Mouse (Mus musculus) left cerebral cortex, adult 18-20 months (tissue): ENCODE data around the gene Naxd. TPM values are rescaled to one million over a fixed set of nuclear protein-coding genes. Genes with fewer than 3 reads are reported as not detected.
"Not testable (repeated sequence)": the region's sequence is repeated elsewhere in the genome, so short reads cannot be mapped to it uniquely, and the experiment has no call there.

ENCODE experiments used
- DNase-seq, 2 experiments: peaks; one replicate each; pipeline ENCODE4 v3.0.0; 2021 to 2022; ENCODE audit warnings: low spot score in 2 of 2, mixed read lengths in 1 of 2
- total RNA-seq, 2 experiments: library from RNA; stranded (reverse); gene quantifications; 2 replicates each; pipeline ENCODE4 v1.2.3; 2021

Naxd gene
- total RNA-seq, 2 experiments from 2014 or later: 54.2 to 55.2 TPM

DNA sequence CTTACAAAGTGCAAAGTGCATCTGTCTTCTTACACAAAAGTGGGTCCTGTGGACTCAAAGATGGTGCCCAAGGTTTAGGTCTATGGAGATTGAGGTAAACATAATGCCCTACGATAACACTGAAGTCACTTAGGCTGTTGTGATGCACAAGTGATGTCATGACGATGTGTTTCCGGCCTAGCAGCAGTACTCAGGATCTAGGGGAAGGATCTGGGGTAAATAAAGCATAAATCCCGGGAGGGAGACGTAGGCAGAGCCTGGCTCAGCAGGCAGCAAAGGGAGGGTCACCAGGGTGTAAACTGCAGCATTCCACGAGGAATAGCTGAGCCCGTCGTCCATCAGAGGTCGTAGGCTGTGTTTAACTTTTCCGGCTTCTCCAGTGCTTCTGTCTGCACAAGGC is 11.6 kb downstream of the Naxd start:
- DNase-seq: no peak

DNA sequence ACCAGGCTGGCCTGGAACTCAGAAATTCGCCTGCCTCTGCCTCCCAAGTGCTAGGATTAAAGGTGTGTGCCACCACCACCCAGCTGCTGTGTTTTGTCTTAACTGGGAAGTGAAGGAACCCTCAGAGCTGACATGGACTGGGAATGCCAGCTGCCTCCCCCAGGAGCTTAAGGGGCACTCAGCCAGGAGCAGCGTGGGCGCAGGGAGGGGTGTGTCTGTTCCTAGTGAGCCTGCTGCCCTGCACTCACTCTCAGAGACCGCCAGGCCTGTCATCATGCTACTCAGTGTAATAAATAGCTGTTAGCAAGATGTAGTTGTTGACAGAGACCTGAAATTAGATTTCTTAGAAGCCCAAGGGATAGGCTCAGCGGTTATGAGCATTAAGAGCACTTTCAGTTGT is 13.7 kb downstream of the Naxd start:
- peak in 1 of 2 experiments; percentile 29 for DNase-seq

DNA sequence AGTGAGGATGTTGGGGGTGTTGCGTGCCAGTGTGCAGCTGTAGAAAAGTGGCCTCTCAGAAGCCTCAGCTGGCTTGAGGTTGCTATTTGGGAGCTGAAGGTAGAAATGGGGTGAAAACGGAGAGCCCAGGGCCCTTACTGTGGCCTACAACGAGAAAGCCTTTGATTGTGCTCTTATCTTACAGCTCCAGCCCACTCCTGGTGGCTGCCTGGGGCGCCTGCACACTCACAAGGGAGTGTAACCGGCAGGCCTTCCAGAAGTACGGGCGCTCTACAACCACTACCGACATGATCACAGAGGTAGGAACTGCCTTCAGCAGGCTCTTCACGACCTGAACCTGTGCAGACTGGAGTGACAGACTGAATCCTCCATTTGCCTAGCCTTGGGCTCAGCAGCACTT is 15.4 kb downstream of the Naxd start:
- no peak for DNase-seq

DNA sequence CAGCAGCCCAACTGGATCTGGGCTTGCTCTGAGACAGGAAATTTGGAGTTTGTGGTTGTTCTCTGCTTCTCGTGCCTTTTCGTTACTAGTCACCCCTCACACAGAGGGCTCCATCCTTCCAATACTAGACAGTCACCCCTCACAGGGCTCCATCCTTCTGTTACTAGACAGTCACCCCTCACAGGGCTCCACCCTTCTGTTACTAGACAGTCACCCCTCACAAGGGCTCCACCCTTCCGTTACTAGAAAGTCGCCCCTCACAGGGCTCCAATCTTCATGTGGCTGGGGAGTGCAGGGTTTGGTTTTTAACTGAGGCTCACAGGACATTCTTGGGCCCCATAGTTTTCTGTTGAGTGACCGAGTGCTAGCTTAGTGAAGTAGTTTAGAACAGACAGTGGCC is 15.9 kb downstream of the Naxd start:
- no peak for DNase-seq

DNA sequence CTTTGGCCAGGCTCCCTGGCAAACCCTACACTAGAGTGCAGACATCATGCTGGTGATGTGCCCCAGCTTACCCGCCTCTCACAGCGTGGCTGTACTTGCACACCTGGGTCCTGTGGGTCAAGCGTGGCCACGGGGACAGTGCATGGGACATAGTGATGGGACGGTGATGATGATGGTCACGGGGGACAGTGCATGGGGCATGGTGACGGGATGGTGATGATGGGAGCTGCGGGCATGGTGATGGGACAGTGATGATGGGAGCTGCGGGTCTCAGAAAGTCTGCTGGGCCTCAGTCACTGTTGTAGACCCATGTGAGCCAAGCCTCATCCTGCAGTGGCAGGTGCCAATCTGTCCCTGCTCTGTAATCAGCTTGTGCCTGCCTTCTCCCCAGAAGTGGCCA is 19.0 kb downstream of the Naxd start:
- no peak for DNase-seq

DNA sequence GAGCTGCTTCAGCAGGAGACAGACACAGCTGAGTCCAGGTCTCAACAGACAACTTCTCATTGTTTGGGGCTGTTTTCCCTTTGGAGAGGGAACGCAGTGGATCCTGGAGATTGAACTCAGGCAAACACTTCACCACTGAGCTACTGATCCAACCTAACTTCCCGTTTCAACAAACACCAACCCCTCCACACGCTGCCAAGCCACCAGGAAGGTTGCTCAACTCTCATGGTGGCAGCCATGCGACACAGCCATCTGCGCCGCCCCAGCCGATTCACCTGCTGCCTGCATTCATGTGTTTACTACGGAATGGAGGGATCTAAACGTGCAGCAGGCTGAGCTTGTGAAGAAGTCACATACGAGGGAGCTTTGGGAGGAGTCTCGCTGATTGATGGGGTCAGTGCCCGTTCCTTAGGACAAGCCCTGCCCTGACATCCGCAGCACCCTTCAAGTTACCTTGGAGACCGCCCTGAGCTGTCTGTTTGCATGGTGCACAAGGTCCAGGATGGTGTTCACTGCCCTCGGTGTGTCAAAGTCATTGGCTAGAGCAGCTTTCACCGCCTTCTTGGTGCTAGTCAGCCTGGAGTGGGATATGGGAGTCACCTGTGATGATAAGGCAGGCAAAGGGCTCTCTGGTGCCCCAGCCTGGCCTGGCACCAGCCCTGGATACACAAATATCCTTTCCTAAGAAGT is 20.2 kb downstream of the Naxd start:
- DNase-seq: no peak

DNA sequence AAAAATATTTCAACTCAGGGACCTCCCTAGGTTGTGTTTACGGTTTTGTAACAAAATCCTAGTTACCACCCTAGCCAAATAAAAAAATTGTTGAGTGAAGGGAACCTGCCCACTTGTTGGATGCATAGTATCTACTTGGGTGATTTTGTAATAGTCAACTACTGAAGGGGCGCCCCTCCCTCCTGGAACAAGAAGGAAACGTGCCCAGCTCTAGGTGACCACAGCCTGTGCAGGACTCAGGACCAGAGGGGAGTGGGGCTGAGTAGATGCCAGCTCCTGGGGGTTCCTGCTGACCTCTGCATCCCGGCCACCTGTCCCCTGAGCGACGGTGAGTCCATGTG is 20.7 kb downstream of the Naxd start:
- DNase-seq: no peak

DNA sequence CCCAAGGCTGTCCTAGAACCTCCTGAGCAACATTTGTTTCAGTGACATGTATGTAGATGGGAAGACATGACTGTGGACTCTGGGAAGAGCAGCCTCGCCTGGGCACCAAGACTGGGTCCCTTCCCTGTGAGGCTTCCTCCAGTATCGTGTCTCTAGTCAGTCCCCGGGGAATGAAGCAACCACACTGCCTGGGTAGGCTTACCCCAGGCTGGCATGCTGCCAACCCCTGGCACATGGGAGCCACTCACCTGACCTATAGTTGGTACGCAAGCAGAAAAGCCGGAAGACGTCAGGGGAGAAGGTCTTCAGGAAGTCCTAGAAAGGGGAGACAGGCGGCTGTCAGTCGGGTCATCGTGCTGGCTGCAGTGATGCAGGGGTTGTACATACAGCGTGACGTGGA is 21.4 kb downstream of the Naxd start:
- no peak for DNase-seq

DNA sequence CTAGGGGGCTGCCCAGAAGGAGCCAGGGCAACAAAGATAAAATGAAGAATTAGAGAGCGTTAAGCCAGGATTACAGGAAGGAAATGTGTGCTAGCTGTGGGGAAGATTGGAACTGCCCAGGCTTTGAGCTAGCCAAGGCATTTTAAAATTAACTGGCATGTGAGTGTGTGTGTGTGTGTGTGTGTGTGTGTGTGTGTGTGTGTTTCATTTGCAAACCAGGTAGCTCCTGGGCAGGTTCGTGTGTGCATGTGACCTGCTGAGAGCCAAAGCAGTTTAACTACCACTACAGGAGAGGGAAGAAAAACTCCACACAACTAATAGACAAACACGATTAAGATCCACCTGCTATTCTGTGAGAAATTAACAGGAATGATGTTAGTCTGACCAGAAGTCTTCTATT is 26.0 kb downstream of the Naxd start:
- no peak for DNase-seq

DNA sequence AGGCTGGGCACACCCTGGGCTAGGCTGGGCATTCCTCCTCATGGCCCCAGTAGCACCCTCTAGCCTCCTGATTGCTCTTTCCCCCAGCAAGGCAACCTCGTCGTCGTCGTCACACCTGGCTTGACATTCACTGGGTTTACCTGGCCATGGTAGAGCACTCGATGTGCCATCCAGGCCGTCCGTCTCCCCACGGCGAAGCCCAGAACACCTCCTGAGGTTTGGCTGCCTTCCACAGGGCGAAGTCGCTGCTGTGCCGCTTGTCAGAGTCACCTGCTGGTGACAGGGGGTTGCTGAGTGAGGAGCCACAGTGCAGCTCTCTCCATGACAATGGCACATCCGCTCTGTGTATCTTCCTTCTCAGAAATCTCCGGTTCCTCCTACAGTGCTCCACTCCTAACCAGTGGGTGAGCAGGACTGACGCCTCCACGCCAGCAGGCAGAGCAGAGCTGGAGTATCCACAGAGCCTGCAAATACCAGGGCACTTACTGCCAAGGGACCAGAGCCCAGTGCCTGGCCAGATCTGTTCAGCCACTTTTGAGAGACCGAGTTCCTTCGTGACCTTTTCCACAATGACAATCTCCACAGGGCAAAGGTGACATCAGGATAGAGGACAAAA is 33.0 kb downstream of the Naxd start:
- peak; percentile 19 to 52 for DNase-seq

DNA sequence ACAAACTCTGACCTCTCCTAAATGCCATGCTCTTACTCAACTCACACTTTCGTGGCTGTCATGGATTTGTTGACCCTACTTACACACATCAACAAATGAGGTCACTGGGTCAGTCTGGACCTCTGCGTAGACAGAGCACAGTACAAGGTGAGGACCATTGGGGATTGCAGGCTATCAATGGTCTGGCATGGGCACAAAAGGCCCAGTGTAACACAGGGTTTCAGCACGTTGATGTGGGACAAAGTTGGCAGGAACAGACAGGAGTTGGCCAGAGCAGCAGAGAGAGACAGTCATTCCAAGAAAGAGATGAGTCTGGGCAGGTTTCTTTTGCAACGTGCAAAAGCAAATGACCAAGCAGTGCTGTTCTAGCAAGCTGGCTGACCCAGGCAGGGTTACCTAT is 33.5 kb downstream of the Naxd start:
- no peak for DNase-seq

DNA sequence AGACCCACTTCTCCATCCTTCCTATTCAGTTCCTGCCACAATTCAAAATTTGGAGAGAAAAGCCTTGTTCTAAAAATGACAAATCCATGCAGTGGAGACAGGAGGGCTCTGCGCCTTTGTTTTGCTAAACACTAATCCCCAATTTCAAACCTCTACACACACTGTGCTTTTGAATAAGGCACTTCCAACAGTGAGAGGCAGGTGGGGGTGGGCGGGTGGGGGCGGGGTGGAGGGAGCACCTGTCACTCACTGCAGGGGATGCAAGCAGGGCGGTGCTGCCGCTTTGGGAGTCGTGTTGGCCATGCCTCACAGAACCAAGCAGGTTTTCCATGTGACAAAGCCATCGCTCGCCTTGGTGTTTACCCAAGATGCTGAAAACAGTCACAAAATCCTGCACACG is 37.2 kb downstream of the Naxd start:
- no peak for DNase-seq

DNA sequence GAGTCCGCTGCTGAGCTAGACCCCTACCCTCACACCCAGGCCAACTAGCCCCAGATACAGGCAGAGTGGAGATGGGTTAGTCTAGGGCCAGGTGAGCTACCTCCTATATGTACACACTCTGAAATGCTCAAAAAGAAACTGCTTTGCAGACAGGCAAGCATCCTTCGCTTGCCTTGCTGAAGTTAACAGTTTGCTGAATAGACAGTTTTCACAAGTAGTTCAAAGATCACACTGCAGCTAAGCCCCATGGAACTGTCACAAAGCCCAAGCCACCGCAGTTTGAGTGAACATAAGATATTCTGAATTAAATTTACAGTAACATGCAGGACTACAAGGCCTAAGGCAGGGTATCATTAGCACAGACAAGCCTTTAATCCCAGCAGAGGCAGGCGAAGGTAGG is 41.7 kb downstream of the Naxd start:
- DNase-seq: no peak

DNA sequence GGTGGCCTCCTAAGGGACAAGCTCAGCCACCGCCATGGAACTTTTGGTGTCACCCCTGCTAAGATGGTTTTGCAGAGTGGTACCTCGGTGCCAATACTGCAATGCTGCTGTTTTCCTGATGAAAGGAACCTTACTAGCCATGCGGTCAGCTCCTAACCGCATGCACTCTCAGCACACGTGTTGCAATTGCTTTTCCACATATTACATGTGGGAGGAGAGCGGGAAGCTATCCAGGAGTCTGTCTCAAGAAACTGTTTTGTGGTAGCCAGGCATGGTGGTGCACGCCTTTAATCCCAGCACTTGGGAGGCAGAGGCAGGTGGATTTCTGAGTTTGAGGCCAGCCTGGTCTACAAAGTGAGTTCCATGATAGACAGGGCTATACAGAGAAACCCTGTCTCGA is 42.9 kb downstream of the Naxd start:
- no peak for DNase-seq

DNA sequence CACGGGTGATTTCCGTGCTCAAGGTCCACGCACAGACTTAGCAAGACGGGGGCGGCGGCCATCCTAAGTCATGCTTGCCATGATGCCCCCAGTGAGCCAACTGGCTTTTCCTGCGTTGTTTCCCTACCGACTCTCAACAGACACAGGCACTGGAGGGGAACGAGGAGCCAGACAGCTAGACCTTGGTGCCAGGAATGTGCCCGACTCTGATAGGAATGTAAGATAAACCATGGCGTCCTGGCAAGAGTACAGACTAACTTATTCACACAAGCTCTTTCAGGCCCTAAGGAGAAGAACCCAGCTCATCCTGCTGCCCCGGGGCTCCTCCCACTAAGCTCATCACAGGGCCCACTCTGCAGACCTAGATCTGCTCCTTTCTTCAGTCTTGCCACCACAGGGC is 44.7 kb downstream of the Naxd start:
- DNase-seq: no peak

DNA sequence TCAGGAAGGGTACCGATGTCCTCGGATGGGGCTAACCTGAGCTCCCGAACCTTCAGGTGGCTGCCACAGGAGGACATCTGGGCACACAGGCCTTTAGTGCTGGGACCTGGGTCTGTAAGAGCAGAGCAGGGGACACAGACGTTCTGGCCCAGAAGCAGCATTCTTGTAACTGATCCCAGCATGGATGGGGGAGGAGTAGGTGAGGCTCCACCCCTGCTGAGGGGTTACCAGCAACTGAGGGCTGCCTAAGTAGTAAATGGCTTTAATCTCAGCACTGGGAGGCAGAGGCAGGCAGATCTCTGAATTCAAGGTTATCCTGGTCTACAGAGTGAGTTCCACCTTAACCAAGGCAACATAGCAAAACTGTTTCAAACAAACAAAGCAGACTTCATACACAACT is 45.6 kb downstream of the Naxd start:
- no peak for DNase-seq

DNA sequence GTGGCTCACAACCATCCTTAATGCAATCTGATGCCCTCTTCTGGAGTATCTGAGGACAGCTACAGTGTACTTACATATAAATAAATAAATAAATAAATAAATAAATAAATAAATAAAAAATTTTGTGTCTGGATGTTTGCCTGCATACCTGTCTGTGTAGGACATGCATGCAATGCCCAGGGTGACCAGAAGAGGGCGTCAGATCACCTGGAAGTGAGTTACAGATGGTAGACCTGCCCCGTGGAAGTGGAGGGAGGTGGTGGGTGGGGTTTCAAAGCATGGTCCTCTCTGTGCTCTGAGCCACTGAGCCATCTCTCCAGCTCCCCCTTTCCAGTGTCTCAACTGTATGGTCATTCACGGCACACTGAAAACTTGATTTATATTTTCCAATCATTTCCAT is 47.1 kb downstream of the Naxd start:
- DNase-seq: peak in 1 of 2 experiments; percentile 63

DNA sequence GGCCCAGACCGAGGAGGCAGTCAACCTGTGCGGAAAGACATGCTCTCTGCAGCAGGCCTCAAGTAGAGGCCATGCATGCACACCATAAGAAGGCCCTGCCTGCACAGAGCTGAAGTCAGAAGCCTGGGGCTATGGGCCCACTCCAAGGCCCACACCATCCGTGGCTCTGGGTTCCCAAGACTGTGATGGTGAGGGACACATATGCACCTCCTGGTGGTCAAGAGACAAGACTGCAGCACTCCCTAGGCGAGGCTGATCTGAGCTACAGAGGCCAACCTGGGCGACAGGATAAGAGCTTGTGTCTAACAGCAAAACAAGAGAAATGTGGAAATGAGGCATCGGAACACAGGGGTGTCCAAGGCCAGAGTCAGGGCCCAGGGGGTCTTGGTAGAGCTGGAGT is 49.8 kb downstream of the Naxd start:
- no peak for DNase-seq

DNA sequence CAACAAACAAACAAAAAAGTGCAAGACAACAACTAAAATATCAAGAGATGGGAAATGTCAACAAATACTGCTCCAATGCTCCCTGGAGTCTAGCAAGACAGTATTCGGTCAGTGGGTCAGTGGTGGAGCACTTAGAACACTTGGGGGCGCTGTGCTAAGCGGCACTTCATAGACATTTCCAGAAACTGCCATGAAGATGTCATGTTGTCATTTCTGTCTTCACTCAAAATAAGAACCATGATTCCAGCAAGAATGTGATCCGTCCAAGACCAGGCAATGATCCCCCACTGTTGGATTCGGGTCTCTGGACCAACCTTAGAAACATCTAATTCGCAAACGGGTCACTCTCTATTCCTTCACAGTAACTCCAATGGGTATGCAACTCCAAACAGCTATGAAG is 52.4 kb downstream of the Naxd start:
- DNase-seq: peak; percentile 23 to 29

DNA sequence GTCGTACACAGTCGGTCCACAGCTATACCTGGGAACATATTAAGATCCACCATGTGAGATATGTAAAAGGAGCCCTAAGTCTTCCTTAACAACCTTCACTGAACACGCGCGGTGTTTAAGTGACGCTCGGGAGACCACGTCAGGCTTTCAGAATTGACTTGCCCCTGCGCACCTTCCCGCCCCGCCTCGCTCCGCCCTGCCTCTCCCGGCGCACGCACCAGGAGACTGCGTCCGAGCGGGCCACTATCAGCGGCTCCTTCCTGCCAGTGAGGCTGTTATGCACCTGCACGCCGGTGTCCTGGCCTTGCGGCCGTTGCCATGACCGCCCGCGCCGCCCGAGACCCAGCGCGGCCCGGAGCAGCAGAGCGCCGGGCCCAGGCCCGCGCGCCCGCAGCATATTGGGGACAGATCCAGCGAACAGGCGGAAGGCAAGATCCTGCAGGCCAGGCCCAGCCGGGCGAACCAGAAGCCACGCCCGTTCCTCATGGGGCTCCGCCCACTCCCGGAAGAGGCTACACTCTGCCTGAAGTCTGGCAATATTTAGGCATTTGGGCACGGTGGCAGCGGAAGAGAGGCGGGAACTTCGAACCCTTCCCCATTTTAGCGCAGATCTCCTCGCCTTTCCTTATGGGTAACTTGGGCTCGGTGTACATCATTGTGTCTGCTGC is 53.1 kb downstream of the Naxd start, which contains the start of gene Cars2:
Cars2 (minus strand) TSS at position 503 of the 668 bp plus-strand sequence.
- peak; percentile 88 to 89 for DNase-seq

DNA sequence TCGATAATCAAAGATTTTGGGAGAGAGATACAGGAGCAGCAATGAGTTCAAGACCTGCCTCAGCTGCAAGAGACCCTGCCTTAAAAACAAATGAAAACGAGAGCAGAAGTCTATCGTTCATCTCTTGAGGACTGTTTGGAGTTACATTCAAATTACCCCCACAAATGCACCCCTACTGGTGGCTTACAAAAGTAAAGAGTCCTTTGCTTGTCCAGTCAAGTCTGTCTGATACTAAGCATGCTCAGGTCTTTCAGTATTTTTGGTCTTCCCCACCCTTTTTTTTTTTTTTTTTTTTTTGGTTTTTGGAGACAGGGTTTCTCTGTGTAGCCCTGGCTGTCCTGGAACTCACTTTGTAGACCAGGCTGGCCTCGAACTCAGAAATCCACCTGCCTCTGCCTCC is 54.2 kb downstream of the Naxd start:
- not testable (repeated sequence) for DNase-seq

DNA sequence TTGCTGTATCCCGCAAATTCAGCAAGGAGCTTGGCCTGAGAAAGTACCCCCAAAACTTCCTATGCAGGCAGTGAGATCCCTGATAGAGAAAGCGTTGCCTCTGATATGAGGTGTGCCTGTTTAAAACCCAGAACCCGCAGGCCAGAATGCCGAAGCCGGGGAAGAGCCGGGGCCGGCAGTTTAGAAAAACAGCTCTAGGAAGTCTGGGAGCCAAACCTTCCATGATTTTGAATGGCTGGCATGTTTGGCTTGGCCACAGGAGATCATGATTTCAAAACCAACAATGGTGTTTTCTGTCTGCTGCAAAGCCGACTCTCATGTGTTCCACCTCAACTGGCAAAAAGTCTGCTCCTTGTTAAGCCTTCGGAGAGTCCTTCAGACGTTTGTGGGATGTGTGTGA is 55.1 kb downstream of the Naxd start:
- no peak for DNase-seq
